Mouse (Mus musculus) forebrain, embryonic 10.5 days (tissue): ENCODE measurements around the gene Olfr629. TPM values are rescaled to one million over a fixed set of nuclear protein-coding genes. Genes with fewer than 3 reads are reported as not detected.

ENCODE experiments used
- DNase-seq: peaks from one replicate; pipeline ENCODE4 v3.0.0-alpha.2; 2017; ENCODE audit warnings: low spot score; ENCODE audit errors: extremely low spot score
- H3K27ac ChIP-seq: fragments of 300-500 bp; sonication (generic); 2 replicates; pipeline ENCODE4 v1.5.1; 2016; ENCODE audit warnings: mild to moderate bottlenecking
- H3K27me3 ChIP-seq: fragments of 300-500 bp; sonication (generic); 2 replicates; pipeline ENCODE4 v1.6.1; 2016; ENCODE audit warnings: mild to moderate bottlenecking; ENCODE audit not compliant: poor library complexity, severe bottlenecking
- H3K36me3 ChIP-seq: fragments of 300-500 bp; sonication (generic); replicated peaks from 2 replicates; pipeline ENCODE4 v1.6.1; 2016; ENCODE audit warnings: mild to moderate bottlenecking, moderate library complexity
- H3K4me1 ChIP-seq: fragments of 300-500 bp; sonication (generic); 2 replicates; pipeline ENCODE4 v1.6.1; 2016
- H3K4me3 ChIP-seq: fragments of 300-500 bp; sonication (generic); 2 replicates; pipeline ENCODE4 v1.5.1; 2016; ENCODE audit warnings: mild to moderate bottlenecking, moderate library complexity
- H3K9me3 ChIP-seq: fragments of 300-500 bp; sonication (generic); 2 replicates; pipeline ENCODE4 v1.6.1; 2016; ENCODE audit warnings: mild to moderate bottlenecking, moderate library complexity
- WGBS: fragments of 180-500 bp; shearing (Covaris S2); methylation state at CpG from one replicate; pipeline ENCODE4 v1.1.7; 2016; 5-methylcytosine and 5-hydroxymethylcytosine counted together
- polyA plus RNA-seq: library from polyadenylated mRNA; unstranded; fragments of >200 nt; fragmentation: Nextera tagmentation; extraction: Ambion mirVana; gene quantifications from 2 replicates; pipeline ENCODE4 v1.2.1, GENCODE M21; 2016

Gene Olfr629
- polyA plus RNA-seq, 1 experiment from 2014 or later: not detected

GRCm38 (mm10) chr7:103699469-103699868, 45.3 kb downstream of the Olfr629 start:
- no peak overlapping the region for H3K4me3 ChIP-seq
- H3K9me3 ChIP-seq: no peaks in the 10 kb centered on the region
- no peak for DNase-seq
- H3K27me3 ChIP-seq: no peaks in the 10 kb centered on the region
- H3K36me3 ChIP-seq: no peaks in the 10 kb centered on the region
- H3K27ac ChIP-seq: no peak overlapping the region
- WGBS: 94% methylated on average over 4 of the region's 4 CpGs
- no peaks in the 10 kb centered on the region for H3K4me1 ChIP-seq

Other genes with a start within 250 kb of the Olfr629 start
- gene Olfr609, start 246.9 kb downstream of the Olfr629 start, polyA plus RNA-seq: not detected in 2 replicates
- gene Olfr610, start 232.8 kb downstream of the Olfr629 start, polyA plus RNA-seq: not detected in 2 replicates
- not detected in 2 replicates for gene Olfr611, start 224.1 kb downstream of the Olfr629 start, polyA plus RNA-seq
- not detected in 2 replicates for gene Olfr612, start 202.2 kb downstream of the Olfr629 start, polyA plus RNA-seq
- not detected in 2 replicates for gene Olfr613, start 196.9 kb downstream of the Olfr629 start, polyA plus RNA-seq
- gene Olfr615, start 188.9 kb downstream of the Olfr629 start, polyA plus RNA-seq: not detected in 2 replicates
- not detected in 2 replicates for gene Olfr616, start 175.8 kb downstream of the Olfr629 start, polyA plus RNA-seq
- not detected in 2 replicates for gene Olfr617, start 171.9 kb downstream of the Olfr629 start, polyA plus RNA-seq
- not detected in 2 replicates for gene Olfr618, start 154.8 kb downstream of the Olfr629 start, polyA plus RNA-seq
- gene Olfr619, start 144.4 kb downstream of the Olfr629 start, polyA plus RNA-seq: not detected in 2 replicates
- not detected in 2 replicates for gene Olfr620, start 132.4 kb downstream of the Olfr629 start, polyA plus RNA-seq
- gene Olfr622, start 102.2 kb downstream of the Olfr629 start, polyA plus RNA-seq: not detected in 2 replicates
- not detected in 2 replicates for gene Olfr623, start 81.2 kb downstream of the Olfr629 start, polyA plus RNA-seq
- 0.04 TPM in 2 replicates for gene Olfr624, start 73.8 kb downstream of the Olfr629 start, polyA plus RNA-seq
- not detected in 2 replicates for gene Olfr625-ps1, start 62.2 kb downstream of the Olfr629 start, polyA plus RNA-seq
- gene Olfr243, start 30.3 kb downstream of the Olfr629 start, polyA plus RNA-seq: not detected in 2 replicates
- gene Olfr628, start 14.6 kb downstream of the Olfr629 start, polyA plus RNA-seq: not detected in 2 replicates
- gene Olfr630, start 12.4 kb upstream of the Olfr629 start, polyA plus RNA-seq: not detected in 2 replicates
- not detected in 2 replicates for gene Olfr69, start 26.7 kb upstream of the Olfr629 start, polyA plus RNA-seq
- not detected in 2 replicates for gene Olfr68, start 34.8 kb upstream of the Olfr629 start, polyA plus RNA-seq
- gene Olfr67, start 46.9 kb upstream of the Olfr629 start, polyA plus RNA-seq: not detected in 2 replicates
- 183 and 303 TPM in 2 replicates for gene Hbb-bt, start 69.1 kb upstream of the Olfr629 start, polyA plus RNA-seq
- gene Hbb-bs, start 83.2 kb upstream of the Olfr629 start, polyA plus RNA-seq: 80.0 and 102 TPM in 2 replicates
- gene Hbb-bh2, start 95.6 kb upstream of the Olfr629 start, polyA plus RNA-seq: 0.37 and 0.52 TPM in 2 replicates
- gene Hbb-bh1, start 98.2 kb upstream of the Olfr629 start, polyA plus RNA-seq: 4,104 and 5,437 TPM in 2 replicates
- gene Hbb-y, start 108.3 kb upstream of the Olfr629 start, polyA plus RNA-seq: 8,184 and 11,241 TPM in 2 replicates
- gene Olfr66, start 141.3 kb upstream of the Olfr629 start, polyA plus RNA-seq: not detected in 2 replicates
- not detected in 2 replicates for gene Olfr64, start 149.5 kb upstream of the Olfr629 start, polyA plus RNA-seq
- not detected in 2 replicates for gene Olfr65, start 158.5 kb upstream of the Olfr629 start, polyA plus RNA-seq
- not detected in 2 replicates for gene Olfr631, start 183.9 kb upstream of the Olfr629 start, polyA plus RNA-seq
- not detected in 2 replicates for gene Olfr632, start 189.4 kb upstream of the Olfr629 start, polyA plus RNA-seq
- gene Olfr633, start 199.5 kb upstream of the Olfr629 start, polyA plus RNA-seq: not detected in 2 replicates
- 0.02 TPM in 1 of 2 replicates, not detected in the other for gene Olfr635, start 226.2 kb upstream of the Olfr629 start, polyA plus RNA-seq